ENCODE assay signal across 7 mouse cellular contexts in genomic region chr12:85219905-85220290, GRCm38 (mm10). TPM values are rescaled to one million over a fixed set of nuclear protein-coding genes. Genes with fewer than 3 reads are reported as not detected.
DNase-seq lines count a peak whose midpoint lies in the region; ATAC-seq and TF ChIP-seq lines count a peak whose summit lies in the region.

No protein-coding gene starts in this region.

- DNase-seq in thymus, adult 2 months, result peak; percentile 45
- DNase-seq in thymus, adult 18-20 months, result no peak
- peak; percentile 21 for DNase-seq in c-Kit-negative CD71-positive TER-119-positive erythroid progenitor cells, embryonic 14.5 days (ENCODE audit: low read depth, low spot score)
- peak; percentile 29 for DNase-seq in liver, embryonic 13.5 days
- no peak for DNase-seq in frontal cortex, postnatal 25 days (ENCODE audit: low spot score in 2 of 2)

- H3K9ac ChIP-seq in heart, embryonic 16.5 days (ENCODE audit: low read length), result peak overlapping the region; percentile 84
- peak overlapping the region; percentile 77 for H3K9ac ChIP-seq in liver, embryonic 13.5 days

- H3K27ac ChIP-seq in thymus, adult 2 months (ENCODE audit: control insufficient read depth, insufficient read depth, low read length), result peak overlapping the region; percentile 16; the same call in 1 of the 2 replicates
- peak overlapping the region; percentile 78 for H3K27ac ChIP-seq in heart, embryonic 16.5 days (ENCODE audit: low read length)
- H3K27ac ChIP-seq in liver, embryonic 13.5 days, result peak overlapping the region; percentile 65
- 0 out of 2 replicates have a peak overlapping the region, but pooled peaks have one; percentile 33 for H3K27ac ChIP-seq in small intestine, adult 2 months (ENCODE audit: insufficient read depth, low read depth, low read length)

- no peak for TF ChIP-seq POLR2A in thymus, adult 2 months (IDR thresholded peaks at IDR 0.05; ENCODE audit: control insufficient read depth, extremely low read depth, insufficient read depth, low read length, poor library complexity)
- no peak for TF ChIP-seq POLR2A in small intestine, adult 2 months (IDR thresholded peaks at IDR 0.05; ENCODE audit: low read depth, low read length)

- WGBS in thymus, adult 2 months, result 4% methylated on average over 12 of the region's 12 CpGs
- 2% methylated on average over 12 of the region's 12 CpGs for WGBS in heart, embryonic 16.5 days
- WGBS in liver, embryonic 13.5 days (ENCODE audit: insufficient replicate concordance), result 3% methylated on average over 12 of the region's 12 CpGs
- WGBS in small intestine, adult 2 months, result 3% methylated on average over 12 of the region's 12 CpGs

- H3K36me3 ChIP-seq in thymus, adult 2 months (ENCODE audit: control insufficient read depth, insufficient read depth, low read length), result peaks cover 22% of the 10 kb centered on the region
- H3K36me3 ChIP-seq in heart, embryonic 16.5 days (ENCODE audit: control insufficient read depth, insufficient read depth), result peaks cover 27% of the 10 kb centered on the region
- peaks cover 41% of the 10 kb centered on the region for H3K36me3 ChIP-seq in liver, embryonic 13.5 days
- H3K36me3 ChIP-seq in small intestine, adult 2 months (ENCODE audit: control insufficient read depth, insufficient read depth, low read length), result peaks cover 28% of the 10 kb centered on the region

- H3K4me1 ChIP-seq in thymus, adult 2 months (replicated peaks; ENCODE audit: control insufficient read depth, insufficient read depth, low read length), result peaks cover 15% of the 10 kb centered on the region
- H3K4me1 ChIP-seq in heart, embryonic 16.5 days (ENCODE audit: control insufficient read depth, insufficient read depth, low read length), result peaks cover 16% of the 10 kb centered on the region
- peaks cover 26% of the 10 kb centered on the region for H3K4me1 ChIP-seq in liver, embryonic 13.5 days (replicated peaks)
- H3K4me1 ChIP-seq in small intestine, adult 2 months (ENCODE audit: control insufficient read depth, insufficient read depth, insufficient read length, low read length), result no peaks in the 10 kb centered on the region

- H3K4me3 ChIP-seq in thymus, adult 2 months (ENCODE audit: control insufficient read depth, insufficient read depth, low read length), result peak overlapping the region; percentile 58
- H3K4me3 ChIP-seq in heart, embryonic 16.5 days (ENCODE audit: low read length), result peak overlapping the region; percentile 94
- peak overlapping the region; percentile 89 for H3K4me3 ChIP-seq in liver, embryonic 13.5 days (replicated peaks)
- peak overlapping the region; percentile 93 for H3K4me3 ChIP-seq in small intestine, adult 2 months (ENCODE audit: low read depth, low read length)

- TF ChIP-seq CTCF in thymus, adult 2 months (IDR thresholded peaks at IDR 0.05; ENCODE audit: borderline replicate concordance, control insufficient read depth, extremely low read depth, insufficient read depth, low read length, poor library complexity), result no peak
- TF ChIP-seq CTCF in small intestine, adult 2 months (IDR thresholded peaks at IDR 0.05; ENCODE audit: extremely low read depth, insufficient read length, insufficient replicate concordance, low read depth, low read length), result no peak

- H3K9me3 ChIP-seq in heart, embryonic 16.5 days (replicated peaks; ENCODE audit: control insufficient read depth, low read length), result no peaks in the 10 kb centered on the region
- no peaks in the 10 kb centered on the region for H3K9me3 ChIP-seq in liver, embryonic 13.5 days (replicated peaks)

- no peaks in the 10 kb centered on the region for H3K27me3 ChIP-seq in thymus, adult 2 months (ENCODE audit: control insufficient read depth, insufficient read depth, low read length)
- H3K27me3 ChIP-seq in heart, embryonic 16.5 days (ENCODE audit: control insufficient read depth, insufficient read depth, low read length), result no peaks in the 10 kb centered on the region
- H3K27me3 ChIP-seq in liver, embryonic 13.5 days, result no peaks in the 10 kb centered on the region
- H3K27me3 ChIP-seq in small intestine, adult 2 months (ENCODE audit: control insufficient read depth, insufficient read depth, low read length), result no peaks in the 10 kb centered on the region

- peak; percentile 2; the same call in 1 of the 2 replicates for ATAC-seq in heart, embryonic 16.5 days (replicated peaks; ENCODE audit: extremely low read depth, insufficient read depth, low FRiP score)
- ATAC-seq in liver, embryonic 13.5 days (ENCODE audit: low read depth), result no peak

- peak overlapping the region; percentile 90 for H3K4me2 ChIP-seq in heart, embryonic 16.5 days (ENCODE audit: low read depth, low read length)
- peak overlapping the region; percentile 73 for H3K4me2 ChIP-seq in liver, embryonic 13.5 days

RNA-seq across cellular contexts. Expression of gene Eif2b2, which starts 0.6 kb away (rescaled TPM):
- polyA plus RNA-seq in thymus, adult 2 months (2012; rRNA removed), result 191 and 250 TPM in 2 replicates
- polyA plus RNA-seq in heart, embryonic 16.5 days (2015; fragmentation: Nextera tagmentation; extraction: Ambion mirVana), result 57.6 and 68.6 TPM in 2 replicates
- 49.4 and 49.9 TPM in 2 replicates for polyA plus RNA-seq in liver, embryonic 13.5 days (2015; fragmentation: Nextera tagmentation; extraction: Ambion mirVana)
- 58.8 and 103 TPM in 2 replicates for polyA plus RNA-seq in small intestine, adult 2 months (2012; rRNA removed)

RNA-seq across cellular contexts. Expression of gene Pgf, which starts 42.3 kb away (rescaled TPM):
- 1.3 and 2.1 TPM in 2 replicates for polyA plus RNA-seq in thymus, adult 2 months (2012; rRNA removed)
- polyA plus RNA-seq in heart, embryonic 16.5 days (2015; fragmentation: Nextera tagmentation; extraction: Ambion mirVana), result 8.2 and 9.2 TPM in 2 replicates
- polyA plus RNA-seq in liver, embryonic 13.5 days (2015; fragmentation: Nextera tagmentation; extraction: Ambion mirVana), result 0.50 and 0.60 TPM in 2 replicates
- polyA plus RNA-seq in small intestine, adult 2 months (2012; rRNA removed), result 0.48 and 0.90 TPM in 2 replicates

RNA-seq across cellular contexts. Expression of gene Mlh3, which starts 50.5 kb away (rescaled TPM):
- 4.7 and 5.5 TPM in 2 replicates for polyA plus RNA-seq in thymus, adult 2 months (2012; rRNA removed)
- polyA plus RNA-seq in heart, embryonic 16.5 days (2015; fragmentation: Nextera tagmentation; extraction: Ambion mirVana), result 6.4 and 7.4 TPM in 2 replicates
- polyA plus RNA-seq in liver, embryonic 13.5 days (2015; fragmentation: Nextera tagmentation; extraction: Ambion mirVana), result 2.8 and 3.0 TPM in 2 replicates
- 0.72 and 0.99 TPM in 2 replicates for polyA plus RNA-seq in small intestine, adult 2 months (2012; rRNA removed)

Comparison
In these comparisons a context has a peak if more than half of its experiments do, and no peak if none do; other contexts are left out.
1. DNase-seq: peak in thymus, adult 2 months (single experiment), c-Kit-negative CD71-positive TER-119-positive erythroid progenitor cells, embryonic 14.5 days (single experiment) and liver, embryonic 13.5 days (single experiment); none in thymus, adult 18-20 months (0 of 2) and frontal cortex, postnatal 25 days (0 of 2).
2. H3K27ac ChIP-seq: peak in every context shown above with its lines; median percentile 78 in heart, embryonic 16.5 days; 65 in liver, embryonic 13.5 days; 33 in small intestine, adult 2 months; 16 in thymus, adult 2 months.
3. Peak in every context shown above with its lines, with median percentiles within 50 percentile points of each other: H3K4me3 ChIP-seq.